Mouse (Mus musculus) E14TG2a.4 (cell line): ENCODE results near the gene Vps4b.

Experiments used
- CTCF ChIP-seq: conservative IDR thresholded peaks from 2 replicates; pipeline ENCODE4 v1.5.1; 2014; ENCODE audit warnings: low read length
- POU5F1 ChIP-seq: IDR thresholded peaks from 2 replicates; pipeline ENCODE4 v1.6.1; 2014; ENCODE audit warnings: low read length, borderline replicate concordance

DNA sequence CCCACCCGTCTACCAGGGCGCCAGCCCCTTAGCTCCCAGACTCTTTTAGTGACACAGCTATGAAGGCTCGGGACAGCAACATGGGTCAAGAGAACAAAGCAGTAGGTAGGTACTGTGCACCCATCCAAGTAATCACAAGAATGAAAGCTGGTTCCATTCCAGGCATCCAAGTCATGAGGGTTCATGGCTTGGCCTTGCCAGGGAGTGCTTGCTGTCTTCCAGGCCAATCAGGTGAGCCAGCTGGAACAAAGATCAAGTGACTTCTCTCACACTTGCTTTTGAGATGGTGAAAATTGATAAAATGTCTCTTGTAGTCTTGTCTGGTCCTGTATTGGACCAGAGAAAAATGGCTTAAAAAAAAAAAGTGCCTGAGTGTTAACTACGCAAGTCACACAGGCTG, 55.8 kb downstream of the Vps4b start:
- TF ChIP-seq CTCF: no peak
- TF ChIP-seq POU5F1: no peak
